Mouse (Mus musculus) retina, postnatal 1 day (tissue): Measurements from ENCODE around the gene Zfp641.

Source experiments
- DNase-seq: peaks from one replicate; pipeline ENCODE4 v3.0.0-alpha.2; 2012

Zfp641 gene

GRCm38 (mm10) chr15:98295628-98296551 lies at the start of gene Zfp641:
Zfp641 (minus strand) TSS chr15:98296161.
- peak; percentile 75 for DNase-seq

GRCm38 (mm10) chr15:98340887-98341286 lies 44.9 kb upstream of the Zfp641 start, which contains the start of gene Olfr284:
Olfr284 (minus strand) TSS chr15:98340987.
- no peak for DNase-seq

- no peak for DNase-seq
Observed at GRCm38 (mm10) chr15:98317177-98317724, 21.3 kb upstream of the Zfp641 start, which contains the start of gene Olfr285. Olfr285 (minus strand) TSS chr15:98317353.

GRCm38 (mm10) chr15:98315703-98316102 lies 19.7 kb upstream of the Zfp641 start:
- DNase-seq: no peak

GRCm38 (mm10) chr15:98293651-98294050 lies 2.3 kb downstream of the Zfp641 start:
- DNase-seq: no peak

GRCm38 (mm10) chr15:98288566-98288965 lies 7.4 kb downstream of the Zfp641 start:
- DNase-seq: no peak

GRCm38 (mm10) chr15:98286418-98286817 lies 9.5 kb downstream of the Zfp641 start:
- no peak for DNase-seq

GRCm38 (mm10) chr15:98257776-98258175 lies 38.2 kb downstream of the Zfp641 start:
- DNase-seq: no peak

- no peak for DNase-seq
Observed at GRCm38 (mm10) chr15:98257193-98257592, 38.8 kb downstream of the Zfp641 start, which contains the start of gene H1fnt. H1fnt (minus strand) TSS chr15:98257293.

- DNase-seq: no peak
Observed at GRCm38 (mm10) chr15:98256271-98256670, 39.7 kb downstream of the Zfp641 start.
